Mouse (Mus musculus): Measurements from ENCODE around the gene Kcnh2.

DNA sequence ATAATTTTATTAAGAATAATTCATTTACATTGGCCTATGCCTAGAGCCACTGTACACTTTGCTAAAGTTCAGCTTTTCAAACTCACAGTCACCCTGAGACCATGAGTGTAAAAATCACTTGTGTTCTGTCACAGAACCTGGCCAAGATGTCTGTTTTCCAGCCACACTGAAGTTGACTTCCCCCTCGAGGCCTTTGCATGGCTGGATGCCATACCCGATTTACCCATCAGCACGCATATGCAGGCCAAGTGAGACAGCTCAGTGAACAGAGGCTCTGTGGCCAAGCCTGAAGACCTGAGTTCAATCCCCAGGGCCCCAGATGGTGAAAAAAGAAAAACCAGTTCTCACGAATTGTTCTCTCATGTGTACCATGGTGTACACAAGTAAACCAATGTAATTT, 80.5 kb downstream of the Kcnh2 start:
- TF ChIP-seq CTCF (IDR thresholded peaks at IDR 0.05; ENCODE audit: low read depth): no peak
- no peak for TF ChIP-seq EP300 (IDR thresholded peaks at IDR 0.05; ENCODE audit: low read depth)

Measured in liver, postnatal 0 days (tissue).